Mouse (Mus musculus): ENCODE data around the gene Kcna7. TPM values are rescaled to one million over a fixed set of nuclear protein-coding genes. Genes with fewer than 3 reads are reported as not detected.
A peak's percentile ranks its signal among the peaks of the same experiment; 100 is the strongest.

The Kcna7 gene
- total and polyA plus RNA-seq, 3 experiments, result 0.16 to 3.2 (median 0.39) TPM

GRCm38 (mm10) chr7:45395578-45396336 is 9.7 kb upstream of the Kcna7 start, which contains the start of gene Snrnp70:
Snrnp70 (minus strand) TSS chr7:45395742.
- TF ChIP-seq SIN3A (IDR thresholded peaks at IDR 0.05; ENCODE audit: low read length) (peak; percentile 92), MAX (IDR thresholded peaks at IDR 0.05; ENCODE audit: low read length) (peak; percentile 82), JUND (conservative IDR thresholded peaks at IDR 0.05; ENCODE audit: low read depth, low read length) (no peak), MYC (IDR thresholded peaks at IDR 0.05; ENCODE audit: low read depth, low read length) (peak; percentile 75), USF1 (IDR thresholded peaks at IDR 0.05; ENCODE audit: low read depth, low read length) (no peak), ZKSCAN1 (IDR thresholded peaks at IDR 0.05; ENCODE audit: borderline replicate concordance, low read depth, low read length) (no peak; the same call in 1 of the 2 replicates), NELFE (IDR thresholded peaks at IDR 0.05; ENCODE audit: low read depth, low read length) (peak; percentile 92), MEF2A (IDR thresholded peaks at IDR 0.05; ENCODE audit: borderline replicate concordance, low read depth, low read length) (peak; percentile 22; the same call in 1 of the 2 replicates), HCFC1 (IDR thresholded peaks at IDR 0.05; ENCODE audit: low read depth, low read length) (peak; percentile 78), ETS1 (conservative IDR thresholded peaks at IDR 0.05; ENCODE audit: low read depth, low read length) (peak; percentile 39), CHD2 (IDR thresholded peaks at IDR 0.05; ENCODE audit: low read length) (peak; percentile 93), ZNF384 (IDR thresholded peaks at IDR 0.05; ENCODE audit: low read depth, low read length) (peak; percentile 16; the same call in 1 of the 2 replicates), CTCF (conservative IDR thresholded peaks at IDR 0.05 in 1 of 2, IDR thresholded peaks at IDR 0.05 in 1 of 2; ENCODE audit: low read depth in 2 of 2, low read length in 2 of 2) (no peak), MAFK (IDR thresholded peaks at IDR 0.05; ENCODE audit: insufficient replicate concordance, low read length) (no peak), E2F4 (IDR thresholded peaks at IDR 0.05; ENCODE audit: insufficient replicate concordance, low read depth, low read length) (0 out of 2 replicates have a peak, but pooled peaks have one; percentile 81), BHLHE40 (IDR thresholded peaks at IDR 0.05; ENCODE audit: low read depth, low read length) (0 out of 2 replicates have a peak, but pooled peaks have one; percentile 16), TCF12 (IDR thresholded peaks at IDR 0.05; ENCODE audit: low read depth, low read length) (peak; percentile 93), RCOR1 (conservative IDR thresholded peaks at IDR 0.05; ENCODE audit: low read depth, low read length) (0 out of 2 replicates have a peak, but pooled peaks have one; percentile 37), IRF4 (IDR thresholded peaks at IDR 0.05; ENCODE audit: low read depth, low read length) (peak; percentile 79), ZMIZ1 (IDR thresholded peaks at IDR 0.05; ENCODE audit: low read depth, low read length) (peak; percentile 89), SMC3 (IDR thresholded peaks at IDR 0.05; ENCODE audit: low read depth, low read length) (no peak), TBP (conservative IDR thresholded peaks at IDR 0.05; ENCODE audit: low read depth, low read length) (peak; percentile 90), ZC3H11A (IDR thresholded peaks at IDR 0.05; ENCODE audit: low read depth, low read length) (no peak), USF2 (conservative IDR thresholded peaks at IDR 0.05; ENCODE audit: low read depth, low read length) (no peak), ELF1 (IDR thresholded peaks at IDR 0.05; ENCODE audit: low read depth, low read length) (peak; percentile 77), RAD21 (IDR thresholded peaks at IDR 0.05; ENCODE audit: low read depth, low read length) (no peak), EP300 (IDR thresholded peaks at IDR 0.05; ENCODE audit: low read length) (no peak), JUN (IDR thresholded peaks at IDR 0.05; ENCODE audit: insufficient read depth, low read depth, low read length) (no peak), NRF1 (IDR thresholded peaks at IDR 0.05; ENCODE audit: low read depth, low read length) (peak; percentile 91), KAT2A (IDR thresholded peaks at IDR 0.05; ENCODE audit: insufficient replicate concordance, low read length) (peak; percentile 96), UBTF (IDR thresholded peaks at IDR 0.05; ENCODE audit: low read depth, low read length) (no peak), CHD1 (IDR thresholded peaks at IDR 0.05; ENCODE audit: low read depth, low read length) (0 out of 2 replicates have a peak, but pooled peaks have one; percentile 70), MAZ (IDR thresholded peaks at IDR 0.05; ENCODE audit: low read depth, low read length) (peak; percentile 63; the same call in 1 of the 2 replicates), GABPA (IDR thresholded peaks at IDR 0.05; ENCODE audit: insufficient replicate concordance, low read depth, low read length) (no peak), MXI1 (IDR thresholded peaks at IDR 0.05; ENCODE audit: low read depth, low read length) (peak; percentile 76), PAX5 (IDR thresholded peaks at IDR 0.05; ENCODE audit: low read length) (no peak), POLR2A (IDR thresholded peaks at IDR 0.05; ENCODE audit: low read depth, low read length) (peak; percentile 93), POLR2AphosphoS2 (IDR thresholded peaks at IDR 0.05; ENCODE audit: low read depth, low read length) (peak; percentile 64; the same call in 1 of the 2 replicates)
- Histone ChIP-seq H3K27ac (ENCODE audit: insufficient read depth, low read depth) (peak within 1 kb of the TSS; percentile 74), H3K4me3 (replicated peaks in 1 of 3; ENCODE audit: low read depth in 2 of 3, low read length in 2 of 3, poor library complexity in 1 of 3) (peak within 1 kb of the TSS; percentile 78 to 97 (median 89)), H3K36me3 (replicated peaks in 1 of 2; ENCODE audit: control insufficient read depth in 1 of 2, insufficient read depth in 1 of 2, low read length in 1 of 2) (peaks cover 21 to 35% of the 10 kb centered on the region in 2 experiments), H3K9ac (ENCODE audit: insufficient read depth, low read depth) (peak within 1 kb of the TSS; percentile 84), H3K79me2 (replicated peaks; ENCODE audit: control insufficient read depth, extremely low read depth, insufficient read depth, poor library complexity, severe bottlenecking) (peaks cover 42% of the 10 kb centered on the region), H3K4me1 (ENCODE audit: control insufficient read depth in 1 of 2, insufficient read depth in 2 of 2) (peaks cover 0 to 24% of the 10 kb centered on the region in 2 experiments; a peak in 2 of 4 replicates), H3K27me3 (replicated peaks) (no peaks in the 10 kb centered on the region), H3K4me2 (ENCODE audit: insufficient read depth, low read depth, poor library complexity, severe bottlenecking) (peak within 1 kb of the TSS; percentile 87), H3K9me3 (replicated peaks; ENCODE audit: low read length) (no peaks in the 10 kb centered on the region)
- in situ Hi-C loops (cut with MboI; ENCODE audit: low pct_ligation_motif_present, low pct_unique_long_range_greater_than_20kb, low sequenced_read_pairs), result loop anchor here (10.0 kb wide), 1 partner anchor 91 kb away; no protein-coding TSS in a partner anchor
- dilution Hi-C loops (cut with MboI; ENCODE audit: extremely low pct_ligation_motif_present, extremely low pct_unique_long_range_greater_than_20kb, low sequenced_read_pairs), result no loop called here
- DNase-seq (ENCODE audit: extremely low read depth), result peak; percentile 100
